Mouse (Mus musculus): ENCODE measurements around the gene Slc6a6.

The Slc6a6 gene

GRCm38 (mm10) chr6:91742995-91743394 lies 59.1 kb downstream of the Slc6a6 start:
- in situ Hi-C loops (cut with MboI; ENCODE audit: low pct_unique_long_range_greater_than_20kb in 1 of 2, low sequenced_read_pairs in 2 of 2, unreplicated experiment in 1 of 2), result loop anchor here in 1 of 2 experiments (10.0 kb wide), 1 partner anchor 168 kb away; no protein-coding TSS in a partner anchor

DNA sequence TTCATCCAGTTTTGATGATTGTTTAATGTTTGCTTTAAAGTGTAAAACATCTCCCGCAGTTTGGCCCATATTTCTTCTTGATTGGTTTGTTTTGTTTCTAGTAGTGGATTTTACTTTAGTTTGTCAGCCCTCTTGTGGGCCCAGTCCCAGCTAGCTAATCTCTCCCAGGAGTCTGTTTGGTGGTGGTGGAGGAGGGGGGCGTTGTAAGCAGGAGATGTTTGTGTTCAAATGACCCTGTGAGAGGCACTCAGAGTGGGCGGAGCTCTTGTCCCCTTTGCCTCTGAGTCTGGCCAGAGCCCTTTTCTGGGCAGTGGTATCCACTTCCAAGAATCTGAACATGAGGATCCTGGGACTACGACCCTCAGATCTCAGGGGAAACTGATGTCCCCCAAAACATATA lies 60.0 kb downstream of the Slc6a6 start:
- in situ Hi-C loops (cut with MboI; ENCODE audit: low pct_unique_long_range_greater_than_20kb in 1 of 2, low sequenced_read_pairs in 2 of 2, unreplicated experiment in 1 of 2), result loop anchor here in 1 of 2 experiments (10.0 kb wide), 1 partner anchor 169 kb away; no protein-coding TSS in a partner anchor

DNA sequence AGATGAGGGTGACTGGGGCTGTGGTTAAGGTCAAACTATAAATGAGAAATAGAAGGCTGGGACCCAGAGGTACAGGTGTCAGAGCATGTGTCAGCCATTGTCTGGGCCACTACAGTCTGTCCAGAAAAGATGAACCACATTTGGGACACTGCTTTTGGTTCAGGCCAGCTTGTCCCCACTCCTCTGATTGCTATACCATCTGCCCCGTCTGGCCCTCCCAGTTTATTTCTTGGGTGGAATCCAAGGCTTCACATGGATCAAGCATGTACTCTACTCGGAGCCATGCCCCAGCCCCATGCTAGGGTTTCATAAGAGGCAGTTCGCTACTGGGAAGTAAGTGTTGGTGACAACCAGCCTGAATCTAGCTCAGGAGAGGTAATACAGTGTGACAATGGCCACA lies 61.4 kb downstream of the Slc6a6 start:
- in situ Hi-C loops (cut with MboI; ENCODE audit: low pct_unique_long_range_greater_than_20kb in 1 of 2, low sequenced_read_pairs in 2 of 2, unreplicated experiment in 1 of 2), result loop anchor here (5.0 to 10.0 kb wide), 2 partner anchors 170 to 218 kb away; no protein-coding TSS in a partner anchor

- in situ Hi-C loops (cut with MboI; ENCODE audit: low pct_unique_long_range_greater_than_20kb in 1 of 2, low sequenced_read_pairs in 2 of 2, unreplicated experiment in 1 of 2), result loop anchor here (5.0 to 10.0 kb wide), 2 partner anchors 171 to 219 kb away; no protein-coding TSS in a partner anchor
These were observed 62.2 kb downstream of the Slc6a6 start for GRCm38 (mm10) chr6:91745947-91746582.

DNA sequence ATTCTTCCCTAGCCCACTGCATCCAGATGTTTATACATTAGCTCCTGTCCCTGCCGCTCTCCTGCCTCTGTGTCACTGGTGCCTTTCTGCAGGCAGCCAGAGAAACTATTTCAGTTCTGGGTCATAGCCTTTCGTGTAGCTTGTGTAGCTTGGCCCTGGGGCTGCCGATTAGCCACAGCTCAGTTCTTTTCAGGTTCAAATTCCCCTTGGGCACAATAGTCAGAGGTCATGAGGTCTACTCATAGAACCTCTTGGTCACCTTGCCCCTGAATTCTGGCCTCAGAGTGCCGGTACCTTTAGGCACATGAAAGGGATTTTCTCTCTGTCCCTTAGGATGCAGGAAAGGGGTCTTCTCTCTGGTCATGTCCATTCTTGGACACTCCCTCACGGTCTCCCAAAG lies 62.9 kb downstream of the Slc6a6 start:
- in situ Hi-C loops (cut with MboI; ENCODE audit: low pct_unique_long_range_greater_than_20kb in 1 of 2, low sequenced_read_pairs in 2 of 2, unreplicated experiment in 1 of 2), result loop anchor here (5.0 to 10.0 kb wide), 2 partner anchors 172 to 219 kb away; no protein-coding TSS in a partner anchor

GRCm38 (mm10) chr6:91750976-91751375 lies 67.1 kb downstream of the Slc6a6 start:
- in situ Hi-C loops (cut with MboI; ENCODE audit: low pct_unique_long_range_greater_than_20kb in 1 of 2, low sequenced_read_pairs in 2 of 2, unreplicated experiment in 1 of 2), result no loop called here

GRCm38 (mm10) chr6:91752884-91753283 lies 69.0 kb downstream of the Slc6a6 start:
- in situ Hi-C loops (cut with MboI; ENCODE audit: low pct_unique_long_range_greater_than_20kb in 1 of 2, low sequenced_read_pairs in 2 of 2, unreplicated experiment in 1 of 2), result no loop called here

DNA sequence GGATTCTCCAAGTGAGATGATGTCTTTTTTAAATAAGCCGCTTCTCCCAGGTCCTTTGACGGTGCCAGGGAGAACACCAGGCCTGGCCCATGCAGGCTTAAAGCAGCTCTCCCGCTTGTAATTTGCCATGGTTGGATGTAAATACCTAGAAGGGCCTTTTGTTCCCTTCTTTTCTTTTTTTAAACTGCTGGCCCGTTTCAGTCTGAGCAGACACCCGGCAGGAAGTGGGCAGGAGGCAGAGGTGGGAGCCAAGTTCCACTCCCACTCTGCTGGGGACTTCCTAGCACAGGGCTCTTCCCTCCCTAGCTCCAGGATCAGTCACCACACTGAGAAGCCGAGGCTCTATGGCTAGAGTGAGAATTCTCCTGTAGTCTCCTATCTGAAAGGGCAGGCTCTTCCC lies 70.2 kb downstream of the Slc6a6 start:
- in situ Hi-C loops (cut with MboI; ENCODE audit: low pct_unique_long_range_greater_than_20kb in 1 of 2, low sequenced_read_pairs in 2 of 2, unreplicated experiment in 1 of 2), result no loop called here

DNA sequence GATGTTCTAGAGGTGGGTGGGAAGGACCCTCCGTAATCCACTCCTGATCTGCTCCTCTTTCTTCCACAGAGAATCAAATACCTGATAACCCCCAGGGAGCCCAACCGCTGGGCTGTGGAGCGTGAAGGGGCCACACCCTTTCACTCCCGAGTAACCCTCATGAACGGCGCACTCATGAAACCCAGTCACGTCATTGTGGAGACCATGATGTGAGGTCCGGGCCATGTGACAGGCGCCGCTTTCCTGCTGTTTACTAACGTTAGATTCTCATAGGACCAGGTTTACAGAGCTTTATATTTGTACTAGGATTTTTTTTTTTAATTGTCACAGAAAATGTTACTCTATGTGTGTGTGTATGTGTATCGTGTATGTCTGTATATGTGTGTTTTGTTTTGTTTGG lies 71.0 kb downstream of the Slc6a6 start:
- in situ Hi-C loops (cut with MboI; ENCODE audit: low pct_unique_long_range_greater_than_20kb in 1 of 2, low sequenced_read_pairs in 2 of 2, unreplicated experiment in 1 of 2), result no loop called here

- in situ Hi-C loops (cut with MboI; ENCODE audit: low pct_unique_long_range_greater_than_20kb in 1 of 2, low sequenced_read_pairs in 2 of 2, unreplicated experiment in 1 of 2), result no loop called here
These were observed 78.3 kb downstream of the Slc6a6 start for GRCm38 (mm10) chr6:91762051-91762742.

GRCm38 (mm10) chr6:91767550-91767949 lies 83.7 kb downstream of the Slc6a6 start:
- in situ Hi-C loops (cut with MboI; ENCODE audit: low pct_unique_long_range_greater_than_20kb in 1 of 2, low sequenced_read_pairs in 2 of 2, unreplicated experiment in 1 of 2), result no loop called here

DNA sequence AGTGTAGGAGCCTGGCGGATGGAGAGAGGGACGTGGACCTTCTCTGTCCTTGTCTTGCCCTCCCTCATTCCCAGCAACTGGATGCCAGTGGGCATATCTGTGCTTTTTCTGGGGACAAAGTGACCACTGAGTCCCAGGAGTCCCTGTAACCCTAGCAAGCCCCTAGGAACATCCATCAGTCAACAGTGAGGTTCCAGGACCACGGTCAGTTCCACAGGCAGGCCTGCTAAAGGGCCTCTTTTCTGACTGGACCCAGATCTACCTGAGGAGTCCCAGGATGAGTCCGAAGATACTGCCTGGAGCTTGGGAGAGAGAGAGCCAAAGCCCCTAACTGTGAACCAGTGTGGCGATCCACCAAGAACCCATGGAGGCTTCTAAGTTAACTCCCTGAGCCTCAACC lies 90.1 kb downstream of the Slc6a6 start:
- in situ Hi-C loops (cut with MboI; ENCODE audit: low pct_unique_long_range_greater_than_20kb in 1 of 2, low sequenced_read_pairs in 2 of 2, unreplicated experiment in 1 of 2), result loop anchor here in 1 of 2 experiments (10.0 kb wide), 1 partner anchor 291 kb away; no protein-coding TSS in a partner anchor

- in situ Hi-C loops (cut with MboI; ENCODE audit: low pct_unique_long_range_greater_than_20kb in 1 of 2, low sequenced_read_pairs in 2 of 2, unreplicated experiment in 1 of 2), result loop anchor here (5.0 to 25.0 kb wide), 3 partner anchors 76 to 288 kb away; no protein-coding TSS in a partner anchor
These were observed 92.7 kb downstream of the Slc6a6 start for GRCm38 (mm10) chr6:91776543-91776942.

GRCm38 (mm10) chr6:91779206-91779605 lies 95.4 kb downstream of the Slc6a6 start:
- in situ Hi-C loops (cut with MboI; ENCODE audit: low pct_unique_long_range_greater_than_20kb in 1 of 2, low sequenced_read_pairs in 2 of 2, unreplicated experiment in 1 of 2), result loop anchor here (5.0 to 25.0 kb wide), 3 partner anchors 73 to 286 kb away; no protein-coding TSS in a partner anchor

GRCm38 (mm10) chr6:91785018-91785417 lies 101.2 kb downstream of the Slc6a6 start:
- in situ Hi-C loops (cut with MboI; ENCODE audit: low pct_unique_long_range_greater_than_20kb in 1 of 2, low sequenced_read_pairs in 2 of 2, unreplicated experiment in 1 of 2), result loop anchor here in 1 of 2 experiments (25.0 kb wide), 1 partner anchor 277 kb away; no protein-coding TSS in a partner anchor

DNA sequence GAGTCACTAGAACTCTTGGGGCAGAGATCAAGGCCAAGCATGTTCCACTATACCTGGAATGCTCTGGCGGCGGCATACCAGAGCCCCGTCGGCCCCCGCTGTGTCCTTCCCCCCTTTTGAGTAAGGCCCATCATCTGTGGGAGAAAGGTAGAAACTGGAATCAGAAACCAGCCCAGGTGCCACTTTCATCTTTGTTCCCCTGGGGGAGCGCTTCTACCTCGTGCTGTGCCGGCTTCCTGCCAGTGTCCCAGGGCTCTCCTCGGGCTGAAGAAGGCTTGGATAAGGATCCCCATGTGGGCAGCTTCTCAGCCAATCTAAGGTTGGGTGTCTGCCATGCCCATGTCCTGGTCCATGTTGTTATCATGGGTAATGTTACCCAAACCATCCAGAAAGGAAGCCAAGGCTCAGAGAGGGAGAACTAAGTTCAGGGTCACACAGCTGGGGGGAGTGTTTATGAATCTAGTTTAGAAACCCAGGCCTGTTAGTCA lies 104.5 kb downstream of the Slc6a6 start:
- in situ Hi-C loops (cut with MboI; ENCODE audit: low pct_unique_long_range_greater_than_20kb in 1 of 2, low sequenced_read_pairs in 2 of 2, unreplicated experiment in 1 of 2), result loop anchor here in 1 of 2 experiments (25.0 kb wide), 1 partner anchor 274 kb away; no protein-coding TSS in a partner anchor

- in situ Hi-C loops (cut with MboI; ENCODE audit: low pct_unique_long_range_greater_than_20kb in 1 of 2, low sequenced_read_pairs in 2 of 2, unreplicated experiment in 1 of 2), result loop anchor here in 1 of 2 experiments (25.0 kb wide), 1 partner anchor 267 kb away; no protein-coding TSS in a partner anchor
These were observed 111.8 kb downstream of the Slc6a6 start for GRCm38 (mm10) chr6:91795640-91796039.

GRCm38 (mm10) chr6:91796064-91796463 lies 112.2 kb downstream of the Slc6a6 start:
- in situ Hi-C loops (cut with MboI; ENCODE audit: low pct_unique_long_range_greater_than_20kb in 1 of 2, low sequenced_read_pairs in 2 of 2, unreplicated experiment in 1 of 2), result loop anchor here in 1 of 2 experiments (25.0 kb wide), 1 partner anchor 266 kb away; no protein-coding TSS in a partner anchor

DNA sequence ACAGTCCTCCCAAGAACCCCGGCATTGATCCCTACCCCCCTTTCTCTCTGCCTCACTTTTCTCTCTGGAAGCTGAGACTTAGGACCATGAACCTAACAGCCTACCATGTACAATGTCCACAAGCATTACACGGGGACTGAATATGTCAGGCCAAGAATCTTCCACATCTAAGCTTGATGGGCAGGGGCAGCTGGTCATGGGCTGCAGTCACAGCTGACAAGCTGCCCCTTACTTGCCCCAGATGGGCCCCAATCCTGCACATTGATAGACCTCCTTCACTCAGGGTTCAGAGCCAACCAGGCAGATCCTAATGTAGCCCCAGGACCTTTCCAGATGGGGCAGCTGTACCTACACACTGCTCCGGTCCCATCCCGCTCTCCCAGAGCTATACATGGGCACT lies 112.9 kb downstream of the Slc6a6 start:
- in situ Hi-C loops (cut with MboI; ENCODE audit: low pct_unique_long_range_greater_than_20kb in 1 of 2, low sequenced_read_pairs in 2 of 2, unreplicated experiment in 1 of 2), result loop anchor here in 1 of 2 experiments (25.0 kb wide), 1 partner anchor 266 kb away; no protein-coding TSS in a partner anchor
